Mouse (Mus musculus) cerebellum, adult 2 months (tissue): Measurements from ENCODE around the gene Sec22c. TPM values are rescaled to one million over a fixed set of nuclear protein-coding genes. Genes with fewer than 3 reads are reported as not detected.

Experiments used
- DNase-seq, 2 experiments: peaks; one replicate each; pipeline ENCODE4 v3.0.0; 2021
- H3K27ac ChIP-seq: fragments of 200-500 bp; 2 replicates; pipeline ENCODE4 v1.5.1; 2012; ENCODE audit warnings: low read length, control low read depth, inconsistent platforms; ENCODE audit not compliant: insufficient read depth
- H3K27me3 ChIP-seq: fragments of 200-500 bp; 2 replicates; pipeline ENCODE4 v1.6.1; 2012; ENCODE audit warnings: inconsistent platforms, mild to moderate bottlenecking, low read length, moderate library complexity; ENCODE audit not compliant: control insufficient read depth, insufficient read depth
- H3K4me1 ChIP-seq: fragments of 200-500 bp; 2 replicates; pipeline ENCODE4 v1.6.1; 2011; ENCODE audit warnings: low read length; ENCODE audit not compliant: control insufficient read depth, insufficient read depth
- H3K4me3 ChIP-seq: fragments of 200-500 bp; replicated peaks from 2 replicates; pipeline ENCODE3; 2011; ENCODE audit warnings: mild to moderate bottlenecking, low read depth, low read length, control low read depth; ENCODE audit not compliant: insufficient read depth
- CTCF ChIP-seq: fragments of 200-500 bp; IDR thresholded peaks from 2 replicates; pipeline ENCODE4 v1.5.1; 2011; ENCODE audit warnings: low read depth, mild to moderate bottlenecking, control low read depth, low read length, moderate library complexity, borderline replicate concordance; ENCODE audit not compliant: insufficient read depth
- POLR2A ChIP-seq: fragments of 200-500 bp; IDR thresholded peaks from 2 replicates; pipeline ENCODE4 v1.6.1; 2011; ENCODE audit warnings: low read length, control low read depth, borderline replicate concordance; ENCODE audit not compliant: insufficient read depth
- WGBS: fragments of 180-500 bp; shearing (Covaris S2); methylation state at CpG from one replicate; pipeline ENCODE4 v1.1.7; 2018; 5-methylcytosine and 5-hydroxymethylcytosine counted together
- polyA plus RNA-seq: library from polyadenylated mRNA; depleted of rRNA; stranded (reverse); fragments of >200 nt; gene quantifications from 2 replicates; pipeline ENCODE4 v1.2.3, GENCODE M21; 2012

Gene Sec22c
- polyA plus RNA-seq, 1 experiment, result 12.3 TPM

DNA sequence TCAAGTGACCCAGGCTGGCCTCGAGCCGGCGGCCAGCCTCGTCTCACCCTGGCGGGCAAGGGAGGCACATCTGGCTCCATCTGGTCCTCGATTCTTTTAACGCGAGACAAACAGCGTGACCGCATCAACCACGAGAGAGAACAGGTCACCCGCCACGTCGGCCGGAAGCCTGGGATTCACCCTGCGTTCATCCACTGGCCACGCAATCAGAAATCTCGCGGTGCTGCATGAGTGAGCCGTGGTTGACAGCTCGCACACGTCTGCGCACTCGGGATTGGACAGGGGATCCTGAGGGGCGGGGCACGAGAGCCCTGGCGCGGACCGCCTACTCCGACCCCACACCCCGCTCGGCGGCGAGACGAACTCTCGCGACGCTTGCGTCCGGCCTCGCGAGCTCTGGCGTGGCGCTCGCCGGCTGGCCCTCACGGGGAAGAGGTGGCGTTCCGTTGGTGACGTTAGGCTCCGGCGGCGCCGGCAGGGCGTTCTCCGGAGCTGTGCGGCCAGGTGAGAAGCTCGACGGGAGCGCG lies 13.6 kb upstream of the Sec22c start, which contains the start of gene Nktr:
Gene Nktr (plus strand): TSS at position 378 of the 527 bp plus-strand sequence.
- H3K4me1 ChIP-seq, result peaks cover 5% of the 10 kb centered on the region; the same call in 1 of the 2 replicates
- peak within 1 kb of the TSS; percentile 59 for H3K27ac ChIP-seq
- no peaks in the 10 kb centered on the region for H3K27me3 ChIP-seq
- TF ChIP-seq CTCF (no peak; the same call in 1 of the 2 replicates), POLR2A (peak; percentile 90)
- under 1% methylated on average over 61 of the region's 61 CpGs for WGBS
- H3K4me3 ChIP-seq, result peak within 1 kb of the TSS; percentile 100
- peak; percentile 97 to 99 for DNase-seq

DNA sequence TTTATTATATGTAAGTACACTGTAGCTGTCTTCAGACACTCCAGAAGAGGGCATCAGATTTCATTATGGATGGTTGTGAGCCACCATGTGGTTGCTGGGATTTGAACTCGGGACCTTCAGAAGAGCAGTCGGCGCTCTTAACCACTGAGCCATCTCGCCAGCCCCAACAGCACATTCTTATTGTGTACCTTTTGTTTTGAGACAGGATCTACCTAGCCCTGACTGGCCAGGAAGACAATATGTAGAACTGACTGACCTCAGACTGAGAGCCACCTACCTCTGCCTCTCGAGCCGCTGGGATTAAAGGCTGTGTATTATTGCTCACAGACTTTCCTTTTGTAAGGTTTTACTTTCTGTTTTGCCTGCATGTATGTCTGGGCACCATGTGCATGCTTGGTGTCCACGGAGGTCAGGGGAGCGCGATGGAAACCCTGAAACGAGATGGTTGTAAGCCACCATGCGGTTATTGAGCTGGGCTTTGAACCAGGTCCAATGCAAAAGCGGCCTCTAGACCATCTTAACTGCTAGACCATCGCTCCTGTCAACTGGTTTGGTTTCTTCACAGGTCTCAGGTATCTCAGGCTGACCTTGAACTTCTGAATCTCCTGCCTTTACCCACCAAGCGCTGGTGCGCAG lies 12.9 kb upstream of the Sec22c start:
- Histone ChIP-seq H3K4me1 (peaks cover 5% of the 10 kb centered on the region; the same call in 1 of the 2 replicates), H3K4me3 (peak overlapping the region; percentile 57), H3K27me3 (no peaks in the 10 kb centered on the region), H3K27ac (peak overlapping the region; percentile 59)
- TF ChIP-seq POLR2A, result no peak
- TF ChIP-seq CTCF, result no peak
- WGBS, result 63% methylated on average over 15 of the region's 15 CpGs
- no peak for DNase-seq

DNA sequence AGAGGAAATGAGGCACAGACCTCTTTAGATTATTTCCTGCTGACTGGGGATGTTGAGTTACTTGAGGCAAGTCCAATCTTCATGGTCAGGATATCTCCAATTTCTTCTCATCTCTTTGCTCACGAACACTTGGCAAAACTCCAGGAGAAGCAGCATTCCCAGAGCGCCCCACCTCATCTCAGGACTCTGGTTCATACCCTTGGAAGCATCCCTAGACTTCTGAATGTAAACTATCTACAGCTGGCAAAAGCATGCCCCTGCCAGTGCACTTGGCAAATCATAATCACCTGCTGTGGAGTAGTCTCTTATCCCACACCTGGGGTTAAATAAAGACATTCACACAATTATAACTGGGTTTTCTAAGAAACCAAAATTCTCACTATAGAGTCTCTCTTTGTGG lies 11.8 kb upstream of the Sec22c start:
- no peak overlapping the region for H3K4me3 ChIP-seq
- 51% methylated on average over 2 of the region's 2 CpGs for WGBS
- H3K4me1 ChIP-seq, result peaks cover 5% of the 10 kb centered on the region; the same call in 1 of the 2 replicates
- H3K27ac ChIP-seq, result no peak overlapping the region
- H3K27me3 ChIP-seq, result no peaks in the 10 kb centered on the region
- DNase-seq, result no peak
- no peak for TF ChIP-seq CTCF

DNA sequence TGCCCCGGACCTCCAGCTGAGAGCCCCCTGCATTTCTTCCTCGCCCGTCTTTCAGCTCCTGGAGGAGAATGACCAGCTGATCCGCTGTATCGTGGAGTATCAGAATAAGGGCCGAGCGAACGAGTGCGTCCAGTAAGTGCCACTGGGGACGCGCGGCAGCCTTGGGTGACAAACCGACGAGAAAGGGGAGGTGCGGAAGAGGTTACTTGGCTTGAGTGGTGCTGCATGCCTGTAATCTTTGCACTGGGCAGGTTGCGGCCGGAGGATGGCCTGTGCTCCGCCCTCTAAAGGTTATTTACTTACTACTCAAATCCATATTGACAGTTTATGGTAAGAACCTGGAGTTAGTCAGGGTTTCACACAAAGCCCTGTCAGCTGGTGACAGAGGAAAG lies 5.3 kb upstream of the Sec22c start:
- Histone ChIP-seq H3K4me3 (peak overlapping the region; percentile 97), H3K27me3 (no peaks in the 10 kb centered on the region), H3K4me1 (peaks cover 3% of the 10 kb centered on the region), H3K27ac (peak overlapping the region; percentile 90)
- TF ChIP-seq CTCF (no peak), POLR2A (no peak)
- no peak for DNase-seq
- under 1% methylated on average over 18 of the region's 18 CpGs for WGBS

DNA sequence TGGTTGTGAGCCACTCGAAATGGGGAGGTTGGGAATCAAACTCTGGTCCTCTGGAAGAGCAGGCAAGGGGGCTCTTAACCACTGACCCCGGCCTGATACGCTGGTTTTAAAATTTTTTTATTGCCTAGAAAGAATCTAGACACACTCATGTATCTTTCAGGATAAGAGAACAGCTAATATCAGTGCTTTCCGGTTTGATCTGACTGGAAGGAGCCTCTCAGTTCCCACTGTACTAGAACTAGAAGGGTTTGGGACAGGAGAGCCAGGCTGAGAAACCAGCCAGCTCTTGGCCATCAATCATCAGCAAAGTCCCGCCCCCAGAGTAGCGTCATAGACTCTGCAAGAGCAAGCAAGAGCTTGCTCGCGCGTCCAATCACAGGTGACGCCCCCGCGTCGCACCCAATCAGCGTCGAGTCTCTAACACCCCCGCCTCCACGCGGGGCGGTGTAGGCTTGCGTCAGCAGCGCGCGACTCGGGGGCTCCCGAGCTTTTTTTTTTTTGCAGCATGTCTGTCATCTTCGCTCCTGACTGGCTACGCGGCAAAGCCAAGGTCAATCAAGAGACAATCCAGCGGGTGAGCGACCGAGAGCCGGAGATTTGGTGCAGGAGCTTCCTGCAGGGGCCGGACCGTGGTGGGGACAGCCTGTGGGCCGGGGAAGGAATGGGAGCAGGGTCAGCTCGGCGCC lies 4.8 kb upstream of the Sec22c start, which contains the start of gene Ss18l2:
Gene Ss18l2 (plus strand): TSS at position 432 of the 686 bp plus-strand sequence.
- 6% methylated on average over 37 of the region's 37 CpGs for WGBS
- peak within 1 kb of the TSS; percentile 90 for H3K27ac ChIP-seq
- peaks cover 3% of the 10 kb centered on the region for H3K4me1 ChIP-seq

DNA sequence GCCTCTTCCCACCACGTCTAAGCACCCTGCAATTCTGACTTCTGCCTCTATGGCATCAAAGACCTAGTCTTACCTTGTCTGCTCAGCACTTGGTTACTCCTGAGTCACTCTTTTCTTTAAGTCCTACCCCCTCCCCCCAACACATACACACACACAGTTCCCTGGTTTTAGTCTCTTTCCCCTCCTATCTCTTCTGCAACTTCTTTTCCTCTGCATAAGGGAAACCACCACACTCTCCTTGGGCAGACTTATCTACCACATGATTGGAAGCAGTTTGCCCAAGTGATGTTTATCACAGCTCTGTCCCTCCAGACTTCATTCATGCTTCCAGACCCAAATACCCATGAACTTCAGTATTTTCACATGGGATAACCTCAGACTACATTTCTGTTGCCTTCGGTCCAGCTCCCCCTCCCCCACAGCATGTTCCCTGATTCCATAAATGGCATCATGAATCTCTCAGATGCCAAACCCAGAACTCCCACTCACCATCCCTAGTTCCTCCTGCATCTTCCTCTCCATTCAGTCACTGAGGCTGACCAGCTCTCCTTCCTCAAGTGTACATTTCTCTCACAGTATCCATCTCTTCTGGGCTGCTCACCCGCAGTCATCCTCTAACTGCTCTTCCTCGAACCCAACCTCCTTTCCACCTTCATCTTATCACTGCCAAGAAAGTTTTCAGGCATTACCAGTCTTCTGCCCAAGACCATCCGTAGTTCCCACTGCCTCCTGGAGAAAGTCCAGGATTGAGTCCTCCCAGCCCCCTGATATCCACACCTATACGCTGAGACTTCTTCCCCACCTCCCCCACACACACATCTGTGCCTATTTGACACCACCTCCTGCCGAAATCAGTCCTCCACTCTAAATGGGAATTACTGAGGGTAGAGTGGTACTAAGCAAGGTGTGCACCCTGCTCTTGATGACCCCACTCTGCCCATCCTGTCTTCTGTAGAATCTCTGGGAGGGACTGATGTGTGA lies 3.5 kb upstream of the Sec22c start:
- no peaks in the 10 kb centered on the region for H3K27me3 ChIP-seq
- H3K27ac ChIP-seq, result no peak overlapping the region
- H3K4me1 ChIP-seq, result peaks cover 8% of the 10 kb centered on the region
- WGBS, result 67% methylated on average over 7 of the region's 7 CpGs
- no peak overlapping the region for H3K4me3 ChIP-seq
- TF ChIP-seq POLR2A, result no peak
- TF ChIP-seq CTCF, result no peak
- no peak for DNase-seq

More for the DNA sequence above, 4.8 kb upstream of the Sec22c start, which contains the start of gene Ss18l2:
- Histone ChIP-seq H3K27me3 (no peaks in the 10 kb centered on the region), H3K4me3 (peak within 1 kb of the TSS; percentile 97)
- peak; percentile 97 to 98 for DNase-seq
- peak; percentile 59; the same call in 1 of the 2 replicates for TF ChIP-seq POLR2A
- TF ChIP-seq CTCF, result no peak

DNA sequence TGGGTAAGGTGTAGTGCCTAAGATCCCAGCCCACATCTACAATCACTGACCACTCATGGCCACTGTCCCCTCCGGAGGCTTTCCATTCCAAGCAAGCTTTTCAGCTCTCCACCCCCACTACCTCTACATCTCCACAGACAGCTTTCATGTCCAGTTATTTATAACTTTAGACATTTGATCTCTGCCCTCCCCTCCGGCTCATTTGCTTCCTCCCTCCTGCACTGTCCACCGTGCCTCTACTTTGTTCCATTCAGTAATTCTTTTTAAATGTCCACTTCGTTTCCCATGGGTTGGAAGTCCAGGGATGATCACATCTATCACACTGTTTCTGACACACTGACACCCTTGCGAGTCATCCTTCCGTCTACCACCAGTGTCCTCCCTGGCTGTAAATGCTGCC lies 2.5 kb upstream of the Sec22c start:
- H3K27me3 ChIP-seq, result no peaks in the 10 kb centered on the region
- H3K27ac ChIP-seq, result no peak overlapping the region
- TF ChIP-seq CTCF, result no peak
- TF ChIP-seq POLR2A, result no peak
- DNase-seq, result no peak
- H3K4me3 ChIP-seq, result no peak overlapping the region
- H3K4me1 ChIP-seq, result peaks cover 8% of the 10 kb centered on the region
- 72% methylated on average over 6 of the region's 6 CpGs for WGBS
